Mouse (Mus musculus) myocyte (in vitro differentiated cells): ENCODE results near the gene Clmn.

Source experiments
- CEBPB ChIP-seq: IDR thresholded peaks from 2 replicates; pipeline ENCODE4 v1.6.1; 2011; ENCODE audit warnings: mild to moderate bottlenecking, moderate library complexity; ENCODE audit not compliant: poor library complexity, insufficient read depth, severe bottlenecking
- E2F4 ChIP-seq: IDR thresholded peaks from one replicate; pipeline ENCODE4 v1.6.1; 2011; ENCODE audit warnings: mild to moderate bottlenecking, control low read depth, moderate library complexity; ENCODE audit not compliant: insufficient read depth
- MAX ChIP-seq: IDR thresholded peaks from one replicate; pipeline ENCODE4 v1.6.1; 2011; ENCODE audit warnings: low read depth, mild to moderate bottlenecking, control low read depth
- MYOD1 ChIP-seq, 3 experiments: IDR thresholded peaks; one replicate each; pipeline ENCODE4 v1.6.1; 2011; ENCODE audit warnings: control low read depth in 2 of 3, low read depth in 2 of 3, mild to moderate bottlenecking in 2 of 3, moderate library complexity in 1 of 3; ENCODE audit not compliant: insufficient read length in 2 of 3, control insufficient read depth in 1 of 3
- MYOG ChIP-seq, 3 experiments: IDR thresholded peaks; one replicate each; pipeline ENCODE4 v1.6.1; 2011; ENCODE audit warnings: control low read depth in 2 of 3, low read depth in 2 of 3, mild to moderate bottlenecking in 2 of 3; ENCODE audit not compliant: insufficient read length in 2 of 3, control insufficient read depth in 1 of 3, insufficient read depth in 1 of 3
- POLR2A ChIP-seq: IDR thresholded peaks from one replicate; pipeline ENCODE4 v1.6.1; 2011; ENCODE audit warnings: low read depth, mild to moderate bottlenecking, control low read depth, moderate library complexity; ENCODE audit not compliant: insufficient read length
- POLR2AphosphoS2 ChIP-seq: IDR thresholded peaks from one replicate; pipeline ENCODE4 v1.6.1; 2011; ENCODE audit warnings: low read depth, control low read depth; ENCODE audit not compliant: insufficient read length
- REST ChIP-seq: IDR thresholded peaks from one replicate; pipeline ENCODE4 v1.6.1; 2011; ENCODE audit warnings: mild to moderate bottlenecking, control low read depth, moderate library complexity; ENCODE audit not compliant: insufficient read depth, insufficient read length
- SRF ChIP-seq: IDR thresholded peaks from one replicate; pipeline ENCODE4 v1.6.1; 2011; ENCODE audit warnings: low read depth; ENCODE audit not compliant: control insufficient read depth, insufficient read length
- TCF12 ChIP-seq: IDR thresholded peaks from one replicate; pipeline ENCODE4 v1.6.1; 2011; ENCODE audit warnings: mild to moderate bottlenecking, control low read depth; ENCODE audit not compliant: poor library complexity, insufficient read depth, severe bottlenecking
- TCF3 ChIP-seq: IDR thresholded peaks from one replicate; pipeline ENCODE4 v1.6.1; 2011; ENCODE audit warnings: low read depth, control low read depth; ENCODE audit not compliant: insufficient read length
- USF1 ChIP-seq: IDR thresholded peaks from one replicate; pipeline ENCODE4 v1.6.1; 2011; ENCODE audit warnings: low read depth, mild to moderate bottlenecking, control low read depth, moderate library complexity

- TF ChIP-seq REST = no peak
- TF ChIP-seq POLR2A = no peak
- no peak for TF ChIP-seq E2F4
- no peak for TF ChIP-seq MYOD1 (IDR thresholded peaks at IDR 0.05; ENCODE audit: control insufficient read depth in 1 of 3, insufficient read length in 2 of 3, low read depth in 2 of 3)
- TF ChIP-seq TCF12 = no peak
- no peak for TF ChIP-seq MAX
- TF ChIP-seq SRF = no peak
- no peak for TF ChIP-seq CEBPB
- no peak for TF ChIP-seq USF1
- TF ChIP-seq POLR2AphosphoS2 = no peak
- TF ChIP-seq TCF3 = no peak
- TF ChIP-seq MYOG (IDR thresholded peaks at IDR 0.05; ENCODE audit: control insufficient read depth in 1 of 3, insufficient read depth in 1 of 3, insufficient read length in 2 of 3, low read depth in 2 of 3) = no peak
Measured at GRCm38 (mm10) chr12:104830283-104830639, 34.6 kb downstream of the Clmn start.
